Mouse (Mus musculus) Patski (cell line): ENCODE data around the gene Rftn2. TPM values are rescaled to one million over a fixed set of nuclear protein-coding genes. Genes with fewer than 3 reads are reported as not detected.

Experiments
- ATAC-seq: fragments of 100-300 bp; one replicate; pipeline ENCODE4 v1.8.0; 2021
- CTCF ChIA-PET: fragments of 350-600 bp; sonication (Branson Sonifier 250); formaldehyde crosslinking; loops from one replicate; lab custom pipeline; 2022; ENCODE audit warnings: inconsistent platforms; lab: Charles Lee
- POLR2A ChIA-PET: fragments of 350-600 bp; sonication (Branson Sonifier 250); formaldehyde crosslinking; loops from one replicate; lab custom pipeline; 2022; ENCODE audit warnings: antibody characterized with exemption, inconsistent platforms; lab: Charles Lee
- DNase-seq: peaks from one replicate; pipeline ENCODE4 v3.0.0-alpha.2; 2011; ENCODE audit warnings: low read depth, low spot score
- H3K27me3 ChIP-seq: fragments of 371-371 bp; one replicate; pipeline ENCODE4 v1.5.1; 2021
- CTCF ChIP-seq: fragments of 100-300 bp; IDR thresholded peaks from one replicate; pipeline ENCODE4 v1.5.1; 2021
- in situ Hi-C: fragments of 300-500 bp; cut with MboI; formaldehyde crosslinking; loops from 3 replicates; pipeline ENCODE4 v1.11.1; 2018; ENCODE audit warnings: low pct_unique_long_range_greater_than_20kb, mixed read lengths
- polyA plus RNA-seq: library from polyadenylated mRNA; unstranded; gene quantifications from one replicate; pipeline ENCODE4 v1.2.3, GENCODE M21; 2021

The Rftn2 gene
- 3.8 TPM for polyA plus RNA-seq

GRCm38 (mm10) chr1:55226011-55226857 is at the start of gene Rftn2:
Rftn2 (minus strand) TSS chr1:55226782.
- no peak for TF ChIP-seq CTCF
- ChIA-PET CTCF (interaction anchor here (1.4 to 1.6 kb wide), 3 partner anchors 13 to 28 kb away, joined by 3 to 9 read pairs (median 4); no protein-coding TSS in a partner anchor), POLR2A (interaction anchor here (0.7 kb wide), 1 partner anchor 1677 kb away, joined by 3 read pairs; no protein-coding TSS in a partner anchor)
- in situ Hi-C loops = loop anchor here (25.0 kb wide), 1 partner anchor 1736 kb away; no protein-coding TSS in a partner anchor
- no peak for DNase-seq
- peak; percentile 73 for ATAC-seq
- no peaks in the 10 kb centered on the region for H3K27me3 ChIP-seq

GRCm38 (mm10) chr1:55265447-55265846 is 38.9 kb upstream of the Rftn2 start:
- CTCF ChIA-PET = interaction anchor here (1.1 kb wide), 1 partner anchor 570 kb away, joined by 4 read pairs; no protein-coding TSS in a partner anchor
- no peak for DNase-seq
- ATAC-seq = no peak
- in situ Hi-C loops = no loop called here
- peak; percentile 42 for TF ChIP-seq CTCF
- peaks cover 3% of the 10 kb centered on the region for H3K27me3 ChIP-seq
- POLR2A ChIA-PET = no interaction called here

- POLR2A ChIA-PET = no interaction called here
- ATAC-seq = no peak
- in situ Hi-C loops = no loop called here
- CTCF ChIA-PET = no interaction called here
- no peak for TF ChIP-seq CTCF
- DNase-seq = no peak
- H3K27me3 ChIP-seq = no peaks in the 10 kb centered on the region
These were observed 37.8 kb upstream of the Rftn2 start for GRCm38 (mm10) chr1:55264385-55264784.

- ATAC-seq = no peak
- no peak for DNase-seq
- POLR2A ChIA-PET = interaction anchor here (0.6 kb wide), 1 partner anchor 1723 kb away, joined by 3 read pairs; no protein-coding TSS in a partner anchor
- no peaks in the 10 kb centered on the region for H3K27me3 ChIP-seq
- CTCF ChIA-PET = interaction anchor here (0.9 to 1.1 kb wide), 2 partner anchors 9 to 52 kb away, joined by 3 read pairs; no protein-coding TSS in a partner anchor
- TF ChIP-seq CTCF = no peak
- in situ Hi-C loops = loop anchor here (25.0 kb wide), 1 partner anchor 1716 kb away; no protein-coding TSS in a partner anchor
These were observed 19.8 kb upstream of the Rftn2 start for GRCm38 (mm10) chr1:55246374-55246773.

GRCm38 (mm10) chr1:55239237-55239636 is 12.7 kb upstream of the Rftn2 start:
- DNase-seq = no peak
- H3K27me3 ChIP-seq = no peaks in the 10 kb centered on the region
- no peak for ATAC-seq
- in situ Hi-C loops = loop anchor here (25.0 kb wide), 1 partner anchor 1723 kb away; no protein-coding TSS in a partner anchor
- CTCF ChIA-PET = interaction anchor here (0.6 to 2.8 kb wide), 19 partner anchors 10 to 635 kb away, joined by 3 to 23 read pairs (median 3); partner anchors contain the start of gene Rftn2
- POLR2A ChIA-PET = no interaction called here
- TF ChIP-seq CTCF = no peak

GRCm38 (mm10) chr1:55238496-55238895 is 11.9 kb upstream of the Rftn2 start:
- TF ChIP-seq CTCF = no peak
- ChIA-PET POLR2A (interaction anchor here (0.8 kb wide), 2 partner anchors 12 to 37 kb away, joined by 3 to 4 read pairs; no protein-coding TSS in a partner anchor), CTCF (interaction anchor here (1.2 to 2.8 kb wide), 5 partner anchors 10 to 194 kb away, joined by 3 to 23 read pairs (median 7); partner anchors contain the start of gene Rftn2)
- in situ Hi-C loops = loop anchor here (25.0 kb wide), 1 partner anchor 1724 kb away; no protein-coding TSS in a partner anchor
- ATAC-seq (no peak), DNase-seq (no peak)
- H3K27me3 ChIP-seq = no peaks in the 10 kb centered on the region

GRCm38 (mm10) chr1:55237643-55238161 is 11.1 kb upstream of the Rftn2 start:
- no peaks in the 10 kb centered on the region for H3K27me3 ChIP-seq
- ChIA-PET CTCF (interaction anchor here (1.4 to 2.8 kb wide), 3 partner anchors 12 to 193 kb away, joined by 4 to 23 read pairs (median 9); partner anchors contain the start of gene Rftn2), POLR2A (no interaction called here)
- ATAC-seq = peak; percentile 49
- in situ Hi-C loops = loop anchor here (25.0 kb wide), 1 partner anchor 1725 kb away; no protein-coding TSS in a partner anchor
- no peak for TF ChIP-seq CTCF
- no peak for DNase-seq

GRCm38 (mm10) chr1:55236890-55237642 is 10.5 kb upstream of the Rftn2 start, which contains the start of gene Mars2:
Mars2 (plus strand) TSS chr1:55237177.
- in situ Hi-C loops = loop anchor here (25.0 kb wide), 1 partner anchor 1725 kb away; no protein-coding TSS in a partner anchor
- ATAC-seq (peak; percentile 98), DNase-seq (peak; percentile 51)
- POLR2A ChIA-PET = no interaction called here
- no peaks in the 10 kb centered on the region for H3K27me3 ChIP-seq
- CTCF ChIA-PET = no interaction called here
- no peak for TF ChIP-seq CTCF

GRCm38 (mm10) chr1:55236487-55236886 is 9.9 kb upstream of the Rftn2 start:
- ATAC-seq = no peak
- ChIA-PET POLR2A (no interaction called here), CTCF (no interaction called here)
- no peak for DNase-seq
- no peaks in the 10 kb centered on the region for H3K27me3 ChIP-seq
- no peak for TF ChIP-seq CTCF
- in situ Hi-C loops = loop anchor here (25.0 kb wide), 1 partner anchor 1726 kb away; no protein-coding TSS in a partner anchor
